Mouse (Mus musculus): ENCODE measurements around the gene Rnls. TPM values are rescaled to one million over a fixed set of nuclear protein-coding genes. Genes with fewer than 3 reads are reported as not detected.

The Rnls gene
- polyA plus RNA-seq, 1 experiment: 1.9 TPM

GRCm38 (mm10) chr19:33209709-33210108 lies 182.4 kb downstream of the Rnls start:
- Histone ChIP-seq H3K4me3 (replicated peaks; ENCODE audit: extremely low read depth, low read depth, low read length) (no peak overlapping the region), H3K4me1 (ENCODE audit: control insufficient read depth, insufficient read depth, low read length) (no peaks in the 10 kb centered on the region)
- TF ChIP-seq POLR2A (IDR thresholded peaks at IDR 0.05; ENCODE audit: borderline replicate concordance, extremely low read depth, low read depth, low read length): no peak
- TF ChIP-seq CTCF (IDR thresholded peaks at IDR 0.05; ENCODE audit: insufficient read depth, low read length): no peak
- no peak for DNase-seq
- 83% methylated on average over 2 of the region's 2 CpGs for WGBS

- no peak for TF ChIP-seq CTCF (IDR thresholded peaks at IDR 0.05; ENCODE audit: insufficient read depth, low read length)
- 57% methylated on average over 1 of the region's 1 CpGs for WGBS
- H3K4me3 ChIP-seq (replicated peaks; ENCODE audit: extremely low read depth, low read depth, low read length): no peak overlapping the region
- no peak for DNase-seq
- no peaks in the 10 kb centered on the region for H3K4me1 ChIP-seq (ENCODE audit: control insufficient read depth, insufficient read depth, low read length)
These were observed 184.1 kb downstream of the Rnls start for GRCm38 (mm10) chr19:33207991-33208390.

- WGBS: 78% methylated on average over 2 of the region's 2 CpGs
- no peak for DNase-seq
- TF ChIP-seq CTCF (IDR thresholded peaks at IDR 0.05; ENCODE audit: insufficient read depth, low read length): no peak
- no peak for TF ChIP-seq POLR2A (IDR thresholded peaks at IDR 0.05; ENCODE audit: borderline replicate concordance, extremely low read depth, low read depth, low read length)
- Histone ChIP-seq H3K4me3 (replicated peaks; ENCODE audit: extremely low read depth, low read depth, low read length) (no peak overlapping the region), H3K4me1 (ENCODE audit: control insufficient read depth, insufficient read depth, low read length) (no peaks in the 10 kb centered on the region)
These were observed 186.7 kb downstream of the Rnls start for GRCm38 (mm10) chr19:33205389-33205788.

GRCm38 (mm10) chr19:33202422-33202821 lies 189.7 kb downstream of the Rnls start:
- WGBS: 85% methylated on average over 6 of the region's 6 CpGs
- DNase-seq: no peak
- TF ChIP-seq CTCF (IDR thresholded peaks at IDR 0.05; ENCODE audit: insufficient read depth, low read length): no peak
- TF ChIP-seq POLR2A (IDR thresholded peaks at IDR 0.05; ENCODE audit: borderline replicate concordance, extremely low read depth, low read depth, low read length): no peak
- Histone ChIP-seq H3K4me3 (replicated peaks; ENCODE audit: extremely low read depth, low read depth, low read length) (no peak overlapping the region), H3K4me1 (ENCODE audit: control insufficient read depth, insufficient read depth, low read length) (no peaks in the 10 kb centered on the region)

GRCm38 (mm10) chr19:33201181-33201580 lies 190.9 kb downstream of the Rnls start:
- DNase-seq: no peak
- TF ChIP-seq POLR2A (IDR thresholded peaks at IDR 0.05; ENCODE audit: borderline replicate concordance, extremely low read depth, low read depth, low read length): no peak
- TF ChIP-seq CTCF (IDR thresholded peaks at IDR 0.05; ENCODE audit: insufficient read depth, low read length): no peak

GRCm38 (mm10) chr19:33192064-33192463 lies 200.0 kb downstream of the Rnls start:
- 56% methylated on average over 2 of the region's 2 CpGs for WGBS
- no peaks in the 10 kb centered on the region for H3K4me1 ChIP-seq (ENCODE audit: control insufficient read depth, insufficient read depth, low read length)
- TF ChIP-seq POLR2A (IDR thresholded peaks at IDR 0.05; ENCODE audit: borderline replicate concordance, extremely low read depth, low read depth, low read length) (no peak), CTCF (IDR thresholded peaks at IDR 0.05; ENCODE audit: insufficient read depth, low read length) (no peak)
- DNase-seq: no peak
- no peak overlapping the region for H3K4me3 ChIP-seq (replicated peaks; ENCODE audit: extremely low read depth, low read depth, low read length)

More at GRCm38 (mm10) chr19:33201181-33201580, 190.9 kb downstream of the Rnls start:
- Histone ChIP-seq H3K4me1 (ENCODE audit: control insufficient read depth, insufficient read depth, low read length) (no peaks in the 10 kb centered on the region), H3K4me3 (replicated peaks; ENCODE audit: extremely low read depth, low read depth, low read length) (no peak overlapping the region)
- WGBS: 51% methylated on average over 4 of the region's 4 CpGs

- WGBS: 83% methylated on average over 1 of the region's 1 CpGs
- DNase-seq: no peak
- H3K4me1 ChIP-seq (ENCODE audit: control insufficient read depth, insufficient read depth, low read length): no peaks in the 10 kb centered on the region
- TF ChIP-seq CTCF (IDR thresholded peaks at IDR 0.05; ENCODE audit: insufficient read depth, low read length): no peak
- TF ChIP-seq POLR2A (IDR thresholded peaks at IDR 0.05; ENCODE audit: borderline replicate concordance, extremely low read depth, low read depth, low read length): no peak
- no peak overlapping the region for H3K4me3 ChIP-seq (replicated peaks; ENCODE audit: extremely low read depth, low read depth, low read length)
These were observed 203.3 kb downstream of the Rnls start for GRCm38 (mm10) chr19:33188766-33189165.

- WGBS: 47% methylated on average over 5 of the region's 5 CpGs
- no peak for TF ChIP-seq CTCF (IDR thresholded peaks at IDR 0.05; ENCODE audit: insufficient read depth, low read length)
- TF ChIP-seq POLR2A (IDR thresholded peaks at IDR 0.05; ENCODE audit: borderline replicate concordance, extremely low read depth, low read depth, low read length): no peak
These were observed 212.5 kb downstream of the Rnls start for GRCm38 (mm10) chr19:33179595-33179994.

GRCm38 (mm10) chr19:33178866-33179265 lies 213.2 kb downstream of the Rnls start:
- WGBS: 72% methylated on average over 3 of the region's 3 CpGs
- no peak for DNase-seq
- Histone ChIP-seq H3K4me3 (replicated peaks; ENCODE audit: extremely low read depth, low read depth, low read length) (no peak overlapping the region), H3K4me1 (ENCODE audit: control insufficient read depth, insufficient read depth, low read length) (no peaks in the 10 kb centered on the region)
- no peak for TF ChIP-seq CTCF (IDR thresholded peaks at IDR 0.05; ENCODE audit: insufficient read depth, low read length)
- TF ChIP-seq POLR2A (IDR thresholded peaks at IDR 0.05; ENCODE audit: borderline replicate concordance, extremely low read depth, low read depth, low read length): no peak

More at GRCm38 (mm10) chr19:33179595-33179994, 212.5 kb downstream of the Rnls start:
- no peaks in the 10 kb centered on the region for H3K4me1 ChIP-seq (ENCODE audit: control insufficient read depth, insufficient read depth, low read length)
- no peak overlapping the region for H3K4me3 ChIP-seq (replicated peaks; ENCODE audit: extremely low read depth, low read depth, low read length)
- no peak for DNase-seq

- DNase-seq: no peak
- TF ChIP-seq CTCF (IDR thresholded peaks at IDR 0.05; ENCODE audit: insufficient read depth, low read length): no peak
- TF ChIP-seq POLR2A (IDR thresholded peaks at IDR 0.05; ENCODE audit: borderline replicate concordance, extremely low read depth, low read depth, low read length): no peak
- 59% methylated on average over 6 of the region's 6 CpGs for WGBS
- Histone ChIP-seq H3K4me3 (replicated peaks; ENCODE audit: extremely low read depth, low read depth, low read length) (no peak overlapping the region), H3K4me1 (ENCODE audit: control insufficient read depth, insufficient read depth, low read length) (no peaks in the 10 kb centered on the region)
These were observed 213.7 kb downstream of the Rnls start for GRCm38 (mm10) chr19:33178367-33178766.

Data from lung, adult 2 months (tissue).